Mouse (Mus musculus) forebrain, embryonic 14.5 days (tissue): ENCODE results near the gene Fcamr. TPM values are rescaled to one million over a fixed set of nuclear protein-coding genes. Genes with fewer than 3 reads are reported as not detected.

Source experiments
- ATAC-seq: fragments of 200-750 bp; cut with Nextera tagmentation; 2 replicates; pipeline ENCODE4 v1.8.0; 2017; ENCODE audit warnings: mild to moderate bottlenecking, moderate library complexity
- DNase-seq: peaks from one replicate; pipeline ENCODE4 v3.0.0-alpha.2; 2015; ENCODE audit warnings: low spot score
- H3K27ac ChIP-seq: fragments of 300-500 bp; sonication (generic); 2 replicates; pipeline ENCODE4 v1.5.1; 2014; ENCODE audit warnings: low read depth, mild to moderate bottlenecking, control low read depth, low read length, moderate library complexity
- H3K27me3 ChIP-seq: fragments of 300-500 bp; sonication (generic); replicated peaks from 2 replicates; pipeline ENCODE4 v1.6.1; 2014; ENCODE audit warnings: low read length, control low read depth, mixed read lengths; ENCODE audit not compliant: control insufficient read depth, insufficient read depth
- H3K36me3 ChIP-seq: fragments of 300-500 bp; sonication (generic); 2 replicates; pipeline ENCODE4 v1.6.1; 2014; ENCODE audit warnings: low read length, control low read depth; ENCODE audit not compliant: control insufficient read depth, insufficient read depth
- H3K4me1 ChIP-seq: fragments of 300-500 bp; sonication (generic); 2 replicates; pipeline ENCODE4 v1.6.1; 2014; ENCODE audit warnings: antibody characterized with exemption, low read length, control low read depth; ENCODE audit not compliant: control insufficient read depth, insufficient read depth
- H3K4me2 ChIP-seq: fragments of 300-500 bp; sonication (generic); 2 replicates; pipeline ENCODE4 v1.6.1; 2014; ENCODE audit warnings: mild to moderate bottlenecking, control low read depth, low read length
- H3K4me3 ChIP-seq: fragments of 300-500 bp; sonication (generic); 2 replicates; pipeline ENCODE4 v1.5.1; 2014; ENCODE audit warnings: low read depth, low read length, control low read depth
- H3K9ac ChIP-seq: fragments of 300-500 bp; sonication (generic); 2 replicates; pipeline ENCODE4 v1.6.1; 2014; ENCODE audit warnings: mild to moderate bottlenecking, low read length, control low read depth, moderate library complexity
- H3K9me3 ChIP-seq: fragments of 300-500 bp; sonication (generic); replicated peaks from 2 replicates; pipeline ENCODE4 v1.6.1; 2016; ENCODE audit warnings: low read length, control low read depth, mixed read lengths; ENCODE audit not compliant: control insufficient read depth
- WGBS: fragments of 180-500 bp; shearing (Covaris S2); extraction: QIAGEN DNeasy Blood & Tissue Kit; methylation state at CpG from one replicate; pipeline ENCODE4 v1.1.7; 2014; 5-methylcytosine and 5-hydroxymethylcytosine counted together
- polyA plus RNA-seq: library from polyadenylated mRNA; unstranded; fragments of >200 nt; fragmentation: Nextera tagmentation; extraction: Ambion mirVana; gene quantifications from 2 replicates; pipeline ENCODE4 v1.2.1, GENCODE M21; 2014

Gene Fcamr
- polyA plus RNA-seq, result not detected in 2 replicates

DNA sequence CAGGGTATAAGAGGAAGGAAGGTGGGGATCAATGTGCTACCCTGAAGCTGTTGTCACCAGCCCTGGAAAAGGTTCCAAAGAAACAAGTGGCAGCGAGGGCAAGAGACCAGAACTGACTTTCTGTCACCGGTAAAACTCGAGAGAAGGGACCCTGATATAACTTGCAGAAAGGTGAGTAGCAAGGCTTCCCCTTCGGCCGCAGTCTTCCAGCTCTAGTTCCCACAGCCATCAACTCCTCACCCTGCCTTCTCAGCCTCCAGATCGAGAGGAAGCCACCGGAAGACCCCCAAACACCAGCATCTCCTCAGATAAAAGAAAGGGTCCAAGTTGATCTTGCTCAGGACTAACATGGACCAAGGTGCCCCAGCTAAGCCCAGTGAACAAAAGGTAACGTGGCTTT lies at the start of gene Fcamr:
Gene Fcamr, plus strand, starts transcription at position 301 of the 400 bp plus-strand sequence.
- DNase-seq (no peak), ATAC-seq (no peak)
- H3K9ac ChIP-seq, result no peak within 1 kb of the TSS
- no peak within 1 kb of the TSS for H3K27ac ChIP-seq
- no peaks in the 10 kb centered on the region for H3K27me3 ChIP-seq
- H3K9me3 ChIP-seq, result no peaks in the 10 kb centered on the region
- no peaks in the 10 kb centered on the region for H3K4me1 ChIP-seq
- no peaks in the 10 kb centered on the region for H3K36me3 ChIP-seq
- WGBS, result 90% methylated on average over 8 of the region's 8 CpGs
- no peak within 1 kb of the TSS for H3K4me3 ChIP-seq
- H3K4me2 ChIP-seq, result no peak within 1 kb of the TSS

- H3K27ac ChIP-seq, result no peak overlapping the region
- no peak overlapping the region for H3K4me2 ChIP-seq
- 90% methylated on average over 9 of the region's 9 CpGs for WGBS
- no peaks in the 10 kb centered on the region for H3K9me3 ChIP-seq
- H3K4me3 ChIP-seq, result no peak overlapping the region
- no peak for ATAC-seq
- no peaks in the 10 kb centered on the region for H3K4me1 ChIP-seq
- DNase-seq, result no peak
- no peaks in the 10 kb centered on the region for H3K27me3 ChIP-seq
- H3K36me3 ChIP-seq, result no peaks in the 10 kb centered on the region
- no peak overlapping the region for H3K9ac ChIP-seq
Measured at GRCm38 (mm10) chr1:130759689-130760088, 41.0 kb upstream of the Fcamr start.

GRCm38 (mm10) chr1:130761597-130761996 lies 39.1 kb upstream of the Fcamr start:
- DNase-seq (no peak), ATAC-seq (no peak)
- WGBS, result 87% methylated on average over 1 of the region's 1 CpGs
- Histone ChIP-seq H3K27ac (no peak overlapping the region), H3K36me3 (no peaks in the 10 kb centered on the region), H3K9ac (no peak overlapping the region), H3K4me1 (no peaks in the 10 kb centered on the region), H3K27me3 (no peaks in the 10 kb centered on the region), H3K4me3 (no peak overlapping the region), H3K4me2 (no peak overlapping the region), H3K9me3 (no peaks in the 10 kb centered on the region)

GRCm38 (mm10) chr1:130762045-130762760 lies 38.5 kb upstream of the Fcamr start:
- Histone ChIP-seq H3K9ac (no peak overlapping the region), H3K9me3 (no peaks in the 10 kb centered on the region), H3K4me3 (no peak overlapping the region), H3K27ac (no peak overlapping the region), H3K4me2 (no peak overlapping the region), H3K27me3 (no peaks in the 10 kb centered on the region), H3K36me3 (no peaks in the 10 kb centered on the region), H3K4me1 (no peaks in the 10 kb centered on the region)
- DNase-seq (no peak), ATAC-seq (no peak)
- 81% methylated on average over 3 of the region's 3 CpGs for WGBS

GRCm38 (mm10) chr1:130764027-130764461 lies 36.7 kb upstream of the Fcamr start:
- DNase-seq (no peak), ATAC-seq (no peak)
- H3K9me3 ChIP-seq, result no peaks in the 10 kb centered on the region
- no peaks in the 10 kb centered on the region for H3K36me3 ChIP-seq
- H3K27ac ChIP-seq, result no peak overlapping the region
- H3K4me1 ChIP-seq, result no peaks in the 10 kb centered on the region
- H3K4me3 ChIP-seq, result no peak overlapping the region
- no peak overlapping the region for H3K4me2 ChIP-seq
- WGBS, result 92% methylated on average over 12 of the region's 12 CpGs
- H3K9ac ChIP-seq, result no peak overlapping the region
- H3K27me3 ChIP-seq, result no peaks in the 10 kb centered on the region

DNA sequence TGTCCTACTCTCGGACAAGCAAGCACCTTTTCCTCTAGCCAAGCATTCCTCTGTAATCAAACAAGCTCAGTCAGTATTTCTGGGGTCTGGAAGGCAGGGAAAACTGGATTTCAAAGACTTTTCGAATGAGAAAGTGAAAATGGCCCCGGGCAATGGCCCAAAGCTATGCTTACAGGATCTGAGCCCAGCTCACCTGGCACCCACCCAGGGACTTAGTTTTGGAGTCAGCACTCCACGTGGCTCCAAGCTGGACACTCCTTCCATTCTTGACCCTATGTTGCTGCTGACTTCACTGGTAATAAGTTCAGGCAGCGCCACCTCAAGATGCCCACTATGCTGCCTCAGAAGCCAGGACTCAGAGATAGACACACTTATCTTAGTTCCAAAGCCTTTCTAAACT lies 33.6 kb upstream of the Fcamr start:
- H3K27me3 ChIP-seq, result no peaks in the 10 kb centered on the region
- H3K9ac ChIP-seq, result no peak overlapping the region
- no peaks in the 10 kb centered on the region for H3K4me1 ChIP-seq
- H3K36me3 ChIP-seq, result no peaks in the 10 kb centered on the region
- WGBS, result 79% methylated on average over 5 of the region's 5 CpGs
- DNase-seq, result no peak
- no peak for ATAC-seq
- no peak overlapping the region for H3K4me2 ChIP-seq
- H3K4me3 ChIP-seq, result no peak overlapping the region
- no peak overlapping the region for H3K27ac ChIP-seq
- no peaks in the 10 kb centered on the region for H3K9me3 ChIP-seq

- no peak overlapping the region for H3K27ac ChIP-seq
- ATAC-seq (no peak), DNase-seq (no peak)
- no peak overlapping the region for H3K4me3 ChIP-seq
- H3K4me2 ChIP-seq, result no peak overlapping the region
- H3K27me3 ChIP-seq, result no peaks in the 10 kb centered on the region
- H3K9me3 ChIP-seq, result no peaks in the 10 kb centered on the region
- H3K9ac ChIP-seq, result no peak overlapping the region
- 88% methylated on average over 2 of the region's 2 CpGs for WGBS
- no peaks in the 10 kb centered on the region for H3K4me1 ChIP-seq
- no peaks in the 10 kb centered on the region for H3K36me3 ChIP-seq
Measured at GRCm38 (mm10) chr1:130769925-130770324, 30.8 kb upstream of the Fcamr start.

GRCm38 (mm10) chr1:130770487-130770886 lies 30.2 kb upstream of the Fcamr start:
- no peaks in the 10 kb centered on the region for H3K27me3 ChIP-seq
- H3K36me3 ChIP-seq, result no peaks in the 10 kb centered on the region
- no peak overlapping the region for H3K27ac ChIP-seq
- DNase-seq (no peak), ATAC-seq (no peak)
- H3K4me3 ChIP-seq, result no peak overlapping the region
- H3K4me1 ChIP-seq, result no peaks in the 10 kb centered on the region
- H3K4me2 ChIP-seq, result no peak overlapping the region
- 93% methylated on average over 4 of the region's 4 CpGs for WGBS
- H3K9ac ChIP-seq, result no peak overlapping the region
- no peaks in the 10 kb centered on the region for H3K9me3 ChIP-seq

DNA sequence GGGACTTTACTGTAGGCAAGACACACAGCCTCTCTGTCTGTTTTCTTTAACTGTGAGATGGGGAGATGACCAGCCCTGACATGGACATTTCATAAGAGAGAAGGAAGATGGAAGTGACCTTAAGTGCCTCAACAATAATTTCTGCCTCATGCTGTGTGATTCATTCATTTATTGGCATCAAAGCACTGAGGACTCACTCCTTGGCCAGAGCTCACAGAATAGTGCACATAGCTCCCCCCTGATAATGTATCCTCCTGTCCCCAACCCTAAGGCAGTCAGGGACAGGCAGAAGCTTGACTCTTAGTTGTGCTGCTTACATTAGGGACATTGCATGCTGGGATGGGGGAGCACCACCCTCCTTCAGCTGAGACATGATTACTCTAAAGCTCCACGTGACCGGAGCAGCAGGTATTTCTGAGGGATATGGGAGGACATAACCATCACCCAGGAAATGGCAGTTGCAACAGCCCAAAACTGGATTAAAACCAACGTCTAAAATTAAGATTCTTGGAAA lies 29.7 kb upstream of the Fcamr start:
- DNase-seq (no peak), ATAC-seq (no peak)
- no peak overlapping the region for H3K4me2 ChIP-seq
- H3K27ac ChIP-seq, result no peak overlapping the region
- H3K4me1 ChIP-seq, result no peaks in the 10 kb centered on the region
- H3K36me3 ChIP-seq, result no peaks in the 10 kb centered on the region
- WGBS, result 80% methylated on average over 3 of the region's 3 CpGs
- H3K9me3 ChIP-seq, result no peaks in the 10 kb centered on the region
- no peak overlapping the region for H3K4me3 ChIP-seq
- H3K27me3 ChIP-seq, result no peaks in the 10 kb centered on the region
- H3K9ac ChIP-seq, result no peak overlapping the region
